Mouse (Mus musculus) thymus, adult 2 months (tissue): Measurements from ENCODE around the gene 4930544D05Rik.

Experiments used
- CTCF ChIP-seq: fragments of 200-500 bp; IDR thresholded peaks from 2 replicates; pipeline ENCODE4 v1.5.1; 2012; ENCODE audit warnings: mild to moderate bottlenecking, control low read depth, low read length, moderate library complexity, borderline replicate concordance; ENCODE audit not compliant: control insufficient read depth, poor library complexity, insufficient read depth; ENCODE audit errors: extremely low read depth
- POLR2A ChIP-seq: fragments of 200-500 bp; IDR thresholded peaks from 2 replicates; pipeline ENCODE4 v1.6.1; 2012; ENCODE audit warnings: mild to moderate bottlenecking, low read length, control low read depth, moderate library complexity; ENCODE audit not compliant: control insufficient read depth, poor library complexity, insufficient read depth; ENCODE audit errors: extremely low read depth

- TF ChIP-seq POLR2A (no peak), CTCF (no peak)
These were observed 3.5 kb downstream of the 4930544D05Rik start, which contains the start of gene Chrne for GRCm38 (mm10) chr11:70619101-70619500.
